Mouse (Mus musculus) bone marrow macrophage, adult 2 months (primary cell): Measurements from ENCODE around the gene Ppfibp1. TPM values are rescaled to one million over a fixed set of nuclear protein-coding genes. Genes with fewer than 3 reads are reported as not detected.
A peak's percentile ranks its signal among the peaks of the same experiment; 100 is the strongest.
"Not testable (repeated sequence)": the region's sequence is repeated elsewhere in the genome, so short reads cannot be mapped to it uniquely, and the experiment has no call there.

Experiments
- H3K27ac ChIP-seq: 2 replicates; pipeline ENCODE4 v1.5.1; 2012; ENCODE audit warnings: low read depth, low read length; ENCODE audit not compliant: insufficient read depth
- H3K4me1 ChIP-seq: 2 replicates; pipeline ENCODE4 v1.6.1; 2012; ENCODE audit warnings: low read length; ENCODE audit not compliant: control insufficient read depth, insufficient read depth
- H3K4me3 ChIP-seq: 2 replicates; pipeline ENCODE4 v1.5.1; 2012; ENCODE audit warnings: mild to moderate bottlenecking, low read length, moderate library complexity; ENCODE audit not compliant: insufficient read depth
- CTCF ChIP-seq: IDR thresholded peaks from 2 replicates; pipeline ENCODE4 v1.5.1; 2012; ENCODE audit warnings: low read depth, mild to moderate bottlenecking, low read length, moderate library complexity
- POLR2A ChIP-seq: IDR thresholded peaks from 2 replicates; pipeline ENCODE4 v1.6.1; 2012; ENCODE audit warnings: mild to moderate bottlenecking, low read depth, low read length, borderline replicate concordance
- polyA plus RNA-seq: library from polyadenylated mRNA; stranded (reverse); fragments of >200 nt; gene quantifications from 2 replicates; pipeline ENCODE4 v1.2.4, GENCODE M21; 2012; ENCODE audit not compliant: missing spikeins, insufficient read depth, insufficient read length

Gene Ppfibp1
- polyA plus RNA-seq, 1 experiment, result 31.2 TPM

DNA sequence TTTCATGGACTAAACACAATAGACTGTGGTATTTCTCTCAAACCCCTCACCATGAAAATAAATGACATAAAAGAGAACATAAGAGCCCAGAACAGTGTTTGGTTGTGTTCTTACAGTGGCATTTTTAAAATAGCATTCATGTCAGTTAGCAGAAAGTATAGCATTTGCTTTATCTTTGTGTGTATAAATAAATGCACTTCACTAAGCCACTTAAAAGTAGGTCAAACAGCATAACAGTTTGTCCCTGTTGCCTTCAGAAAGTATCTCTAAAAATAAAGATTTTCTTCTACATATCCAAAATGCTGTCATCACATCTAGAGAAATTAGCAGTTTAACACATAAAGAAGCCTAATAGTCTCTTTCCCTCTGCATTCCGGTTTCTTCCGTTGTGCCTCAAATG lies 30.9 kb upstream of the Ppfibp1 start:
- no peak for TF ChIP-seq CTCF
- no peak for TF ChIP-seq POLR2A
- Histone ChIP-seq H3K4me3 (no peak overlapping the region), H3K27ac (no peak overlapping the region), H3K4me1 (no peaks in the 10 kb centered on the region)

DNA sequence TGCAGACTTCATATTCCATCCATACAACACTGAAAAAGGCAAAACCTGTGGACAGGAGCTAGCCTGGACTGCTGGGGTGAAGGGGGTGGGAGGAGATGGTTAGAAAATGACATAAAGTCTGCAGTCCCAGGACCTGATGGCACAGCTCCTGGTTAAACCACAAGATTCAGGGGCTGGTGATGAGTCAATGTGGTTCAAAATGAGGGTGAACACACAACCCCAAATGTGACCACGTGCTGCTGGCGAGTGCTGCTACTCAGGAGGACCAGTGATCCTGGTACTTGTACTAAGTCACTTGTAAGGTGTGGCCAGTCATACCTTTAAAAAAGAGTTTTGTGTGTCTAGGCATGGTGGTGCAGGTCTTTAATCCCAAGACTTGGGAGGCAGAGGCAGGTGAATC lies 25.1 kb upstream of the Ppfibp1 start:
- no peak overlapping the region for H3K4me3 ChIP-seq
- no peak for TF ChIP-seq POLR2A
- TF ChIP-seq CTCF, result no peak
- no peak overlapping the region for H3K27ac ChIP-seq
- no peaks in the 10 kb centered on the region for H3K4me1 ChIP-seq

DNA sequence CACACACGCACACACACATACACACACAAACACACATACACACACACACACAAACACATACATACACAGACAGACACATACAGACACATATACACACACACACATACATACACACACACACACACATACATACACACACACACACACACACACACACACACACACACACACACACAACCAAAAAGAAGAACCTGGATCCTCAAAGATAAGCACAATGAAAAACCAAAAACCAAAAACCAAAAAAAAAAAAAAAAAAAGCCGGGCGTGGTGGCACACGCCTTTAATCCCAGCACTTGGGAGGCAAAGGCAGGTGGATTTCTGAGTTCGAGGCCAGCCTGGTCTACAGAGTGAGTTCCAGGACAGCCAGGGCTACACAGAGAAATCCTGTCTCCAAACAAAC lies 23.9 kb upstream of the Ppfibp1 start:
- not testable (repeated sequence) for H3K4me3 ChIP-seq, H3K4me1 ChIP-seq, H3K27ac ChIP-seq

DNA sequence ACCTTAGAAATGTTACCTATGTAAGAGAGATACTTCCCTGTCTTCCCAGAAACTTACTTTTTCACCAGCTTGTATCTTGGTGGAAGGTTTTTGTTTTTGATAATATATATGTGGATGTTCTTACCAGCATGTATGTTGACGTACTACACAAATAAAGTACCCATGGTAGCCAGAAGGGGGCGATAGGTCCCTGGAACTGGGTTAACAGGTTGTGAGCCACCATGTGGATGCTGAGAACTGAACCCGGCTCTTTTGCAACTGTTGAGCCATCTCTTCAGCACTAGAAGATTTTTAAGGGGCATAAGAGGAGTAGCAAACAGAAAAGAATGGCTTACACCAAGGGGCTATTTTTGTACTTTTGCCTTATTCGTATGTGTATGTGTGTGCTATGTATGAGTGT lies 22.6 kb upstream of the Ppfibp1 start:
- peak; percentile 24; the same call in 1 of the 2 replicates for TF ChIP-seq CTCF
- TF ChIP-seq POLR2A, result no peak
- no peak overlapping the region for H3K4me3 ChIP-seq
- no peaks in the 10 kb centered on the region for H3K4me1 ChIP-seq
- no peak overlapping the region for H3K27ac ChIP-seq

DNA sequence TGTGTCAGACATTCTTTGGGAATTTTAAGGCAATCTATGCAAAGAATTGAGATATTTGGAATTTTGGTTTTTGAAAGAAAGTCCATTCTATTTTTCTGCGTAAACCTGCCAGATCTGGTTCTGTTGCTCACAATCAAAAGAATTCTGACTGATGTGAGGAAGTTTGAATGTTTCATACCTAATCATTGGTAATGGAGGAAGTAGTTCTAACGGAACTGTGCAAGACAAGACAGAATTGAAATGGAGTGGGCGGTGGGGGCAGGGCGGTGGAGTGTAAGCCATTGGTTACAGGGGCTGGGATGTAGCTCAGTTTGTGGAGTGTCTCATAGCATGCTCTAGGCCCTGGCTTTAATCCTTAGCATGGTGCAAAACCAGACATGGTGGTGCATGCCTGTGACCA lies 16.3 kb upstream of the Ppfibp1 start:
- TF ChIP-seq POLR2A (no peak), CTCF (no peak)
- H3K27ac ChIP-seq, result no peak overlapping the region
- no peak overlapping the region for H3K4me3 ChIP-seq
- peaks cover 4% of the 10 kb centered on the region for H3K4me1 ChIP-seq

- Histone ChIP-seq H3K27ac (no peak overlapping the region), H3K4me3 (no peak overlapping the region), H3K4me1 (peaks cover 4% of the 10 kb centered on the region)
- TF ChIP-seq CTCF, result no peak
- TF ChIP-seq POLR2A, result no peak
Measured at GRCm38 (mm10) chr6:146874415-146874814, 13.9 kb upstream of the Ppfibp1 start.

GRCm38 (mm10) chr6:146876820-146877219 lies 11.5 kb upstream of the Ppfibp1 start:
- peaks cover 4% of the 10 kb centered on the region for H3K4me1 ChIP-seq
- no peak for TF ChIP-seq CTCF
- no peak for TF ChIP-seq POLR2A

DNA sequence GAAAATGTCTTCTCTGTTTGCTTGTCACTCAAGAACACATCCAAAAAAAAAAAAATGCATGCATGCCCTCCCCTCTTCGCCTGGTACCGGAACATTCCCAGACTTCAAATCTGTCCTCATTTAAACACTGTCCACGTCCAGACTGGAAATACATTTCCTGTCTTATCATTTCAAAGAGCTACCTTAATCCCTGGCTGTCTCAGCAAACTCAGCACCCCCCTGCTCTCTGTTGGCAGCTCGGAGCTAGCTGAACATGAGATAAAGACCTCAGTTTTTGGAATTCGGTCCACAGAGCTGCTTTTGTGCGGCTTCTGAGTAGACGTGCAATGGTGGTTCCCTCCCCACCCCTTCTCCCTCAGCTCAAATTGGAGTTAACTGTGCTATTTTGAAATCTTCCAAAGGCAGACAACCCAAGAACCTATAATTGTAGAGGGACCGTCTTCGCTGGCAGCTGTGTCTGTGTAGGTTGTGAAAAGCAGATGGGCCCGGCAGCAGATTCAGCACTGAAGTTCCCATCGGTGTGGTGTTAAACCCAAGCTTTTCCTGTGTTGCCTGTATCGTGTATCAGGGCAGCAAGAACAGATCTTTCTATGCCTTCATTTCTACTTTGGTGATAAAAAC lies 10.8 kb upstream of the Ppfibp1 start:
- H3K4me3 ChIP-seq, result no peak overlapping the region
- H3K27ac ChIP-seq, result no peak overlapping the region
- H3K4me1 ChIP-seq, result peaks cover 2% of the 10 kb centered on the region; the same call in 1 of the 2 replicates
- no peak for TF ChIP-seq CTCF
- TF ChIP-seq POLR2A, result no peak

More at GRCm38 (mm10) chr6:146876820-146877219, 11.5 kb upstream of the Ppfibp1 start:
- Histone ChIP-seq H3K27ac (no peak overlapping the region), H3K4me3 (no peak overlapping the region)

GRCm38 (mm10) chr6:146878926-146879325 lies 9.4 kb upstream of the Ppfibp1 start:
- H3K4me3 ChIP-seq, result no peak overlapping the region
- TF ChIP-seq CTCF (no peak), POLR2A (no peak)
- H3K27ac ChIP-seq, result no peak overlapping the region
- H3K4me1 ChIP-seq, result peaks cover 2% of the 10 kb centered on the region; the same call in 1 of the 2 replicates

GRCm38 (mm10) chr6:146879856-146880255 lies 8.4 kb upstream of the Ppfibp1 start:
- Histone ChIP-seq H3K4me3 (no peak overlapping the region), H3K4me1 (peaks cover 9% of the 10 kb centered on the region), H3K27ac (no peak overlapping the region)
- TF ChIP-seq POLR2A (no peak), CTCF (no peak)

- no peak overlapping the region for H3K27ac ChIP-seq
- TF ChIP-seq CTCF (no peak), POLR2A (no peak)
- H3K4me3 ChIP-seq, result no peak overlapping the region
- H3K4me1 ChIP-seq, result peaks cover 12% of the 10 kb centered on the region
Measured at GRCm38 (mm10) chr6:146880296-146880695, 8.0 kb upstream of the Ppfibp1 start.
